Mouse (Mus musculus): ENCODE data around the gene Becn1.

DNA sequence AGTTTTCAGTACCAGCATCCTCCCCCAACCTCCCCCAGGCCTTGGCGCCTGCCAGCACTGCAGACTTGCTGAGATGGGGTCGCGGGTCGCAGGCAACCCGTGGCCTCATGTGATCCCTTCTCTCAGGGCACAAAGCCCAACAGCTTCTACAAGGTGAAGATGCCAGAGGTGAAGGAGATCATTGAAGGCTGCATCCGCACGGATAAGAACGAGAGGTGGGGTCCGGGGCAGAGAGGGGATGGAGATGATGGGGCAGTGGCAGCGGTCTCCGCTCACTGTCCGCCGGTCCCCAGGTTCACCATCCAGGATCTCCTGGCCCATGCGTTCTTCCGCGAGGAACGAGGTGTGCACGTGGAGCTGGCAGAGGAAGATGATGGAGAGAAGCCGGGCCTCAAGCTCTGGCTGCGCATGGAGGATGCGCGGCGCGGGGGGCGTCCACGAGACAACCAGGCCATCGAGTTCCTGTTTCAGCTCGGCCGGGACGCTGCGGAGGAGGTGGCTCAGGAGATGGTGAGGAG, 37.1 kb downstream of the Becn1 start:
- TF ChIP-seq CTCF (IDR thresholded peaks at IDR 0.05; ENCODE audit: extremely low read depth, insufficient read depth, low read length) (no peak), POLR2A (IDR thresholded peaks at IDR 0.05; ENCODE audit: extremely low read depth, insufficient read depth, low read length) (no peak)
